Mouse (Mus musculus) stomach, embryonic 16.5 days (tissue): ENCODE results near the gene Aqp1. TPM values are rescaled to one million over a fixed set of nuclear protein-coding genes. Genes with fewer than 3 reads are reported as not detected.
A peak's percentile ranks its signal among the peaks of the same experiment; 100 is the strongest.

ENCODE experiments used
- ATAC-seq: fragments of 200-750 bp; cut with Nextera tagmentation; 2 replicates; pipeline ENCODE4 v1.8.0; 2017; ENCODE audit warnings: moderate number of reproducible peaks, moderate TSS enrichment; ENCODE audit not compliant: insufficient read depth, low FRiP score
- H3K27ac ChIP-seq: fragments of 300-500 bp; sonication (generic); 2 replicates; pipeline ENCODE4 v1.5.1; 2014; ENCODE audit warnings: low read length
- H3K27me3 ChIP-seq: fragments of 300-500 bp; sonication (generic); 2 replicates; pipeline ENCODE4 v1.6.1; 2014; ENCODE audit warnings: low read length, control low read depth, mixed read lengths; ENCODE audit not compliant: control insufficient read depth, insufficient read depth
- H3K36me3 ChIP-seq: fragments of 300-500 bp; sonication (generic); 2 replicates; pipeline ENCODE4 v1.6.1; 2014; ENCODE audit warnings: low read length; ENCODE audit not compliant: control insufficient read depth, insufficient read depth
- H3K4me1 ChIP-seq: fragments of 300-500 bp; sonication (generic); 2 replicates; pipeline ENCODE4 v1.6.1; 2014; ENCODE audit warnings: low read length, control low read depth, mixed read lengths; ENCODE audit not compliant: control insufficient read depth, insufficient read depth
- H3K4me2 ChIP-seq: fragments of 300-500 bp; sonication (generic); 2 replicates; pipeline ENCODE4 v1.6.1; 2014; ENCODE audit warnings: low read depth, low read length, mixed read lengths
- H3K4me3 ChIP-seq: fragments of 300-500 bp; sonication (generic); replicated peaks from 2 replicates; pipeline ENCODE4 v1.5.1; 2014; ENCODE audit warnings: mild to moderate bottlenecking, low read length
- H3K9ac ChIP-seq: fragments of 300-500 bp; sonication (generic); 2 replicates; pipeline ENCODE4 v1.6.1; 2014; ENCODE audit warnings: low read length
- H3K9me3 ChIP-seq: fragments of 300-500 bp; sonication (generic); replicated peaks from 2 replicates; pipeline ENCODE4 v1.6.1; 2016; ENCODE audit warnings: low read length, control low read depth; ENCODE audit not compliant: control insufficient read depth
- WGBS: fragments of 180-500 bp; shearing (Covaris S2); extraction: QIAGEN DNeasy Blood & Tissue Kit; methylation state at CpG from one replicate; pipeline ENCODE4 v1.1.7; 2014; 5-methylcytosine and 5-hydroxymethylcytosine counted together
- polyA plus RNA-seq: library from polyadenylated mRNA; unstranded; fragments of >200 nt; fragmentation: Nextera tagmentation; extraction: Ambion mirVana; gene quantifications from 2 replicates; pipeline ENCODE4 v1.2.1, GENCODE M21; 2015

The Aqp1 gene
- polyA plus RNA-seq, 1 experiment from 2014 or later, result 24.1 TPM

DNA sequence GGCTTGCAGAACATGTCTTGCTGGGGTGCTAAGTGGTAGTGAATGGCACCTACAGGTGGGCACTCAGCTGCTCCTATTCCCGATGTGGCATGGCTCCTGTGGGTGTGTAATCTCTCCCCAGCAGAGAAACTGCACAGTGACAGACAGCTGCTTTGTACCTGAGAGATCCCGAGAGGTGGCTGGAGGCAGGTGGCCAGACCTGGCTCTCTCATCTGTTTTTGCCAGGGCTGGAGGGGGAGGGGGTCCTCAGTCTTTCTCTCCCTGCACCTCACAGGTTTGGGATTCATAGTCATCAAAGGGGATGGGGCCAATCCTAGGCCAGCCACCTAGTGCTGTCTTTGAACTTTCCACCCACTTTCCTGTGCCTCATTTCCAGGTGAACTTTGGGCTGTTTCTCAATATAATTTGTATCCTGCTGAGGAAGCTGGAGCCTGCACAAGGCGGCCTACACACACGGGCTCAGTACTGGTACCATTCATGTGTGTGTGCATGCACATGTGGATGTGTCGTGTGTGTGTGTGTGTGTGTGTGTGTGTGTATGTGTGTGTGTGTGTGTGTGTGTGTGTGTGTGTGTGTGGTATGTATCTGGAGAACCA, 48.2 kb downstream of the Aqp1 start:
- H3K9ac ChIP-seq, result no peak overlapping the region
- H3K27ac ChIP-seq, result no peak overlapping the region
- 71% methylated on average over 5 of the region's 5 CpGs for WGBS
- H3K4me1 ChIP-seq, result no peaks in the 10 kb centered on the region
- no peak overlapping the region for H3K4me2 ChIP-seq
- no peak for ATAC-seq
- no peaks in the 10 kb centered on the region; the same call in 1 of the 2 replicates for H3K27me3 ChIP-seq
- no peaks in the 10 kb centered on the region for H3K9me3 ChIP-seq
- H3K4me3 ChIP-seq, result no peak overlapping the region
- no peaks in the 10 kb centered on the region for H3K36me3 ChIP-seq

- H3K27ac ChIP-seq, result no peak overlapping the region
- no peaks in the 10 kb centered on the region for H3K36me3 ChIP-seq
- H3K4me1 ChIP-seq, result no peaks in the 10 kb centered on the region
- no peaks in the 10 kb centered on the region; the same call in 1 of the 2 replicates for H3K27me3 ChIP-seq
- H3K9me3 ChIP-seq, result no peaks in the 10 kb centered on the region
- no peak overlapping the region for H3K4me2 ChIP-seq
- 37% methylated on average over 12 of the region's 12 CpGs for WGBS
- H3K9ac ChIP-seq, result no peak overlapping the region
- ATAC-seq, result no peak
- no peak overlapping the region for H3K4me3 ChIP-seq
These were observed 52.4 kb downstream of the Aqp1 start for GRCm38 (mm10) chr6:55388546-55389169.

DNA sequence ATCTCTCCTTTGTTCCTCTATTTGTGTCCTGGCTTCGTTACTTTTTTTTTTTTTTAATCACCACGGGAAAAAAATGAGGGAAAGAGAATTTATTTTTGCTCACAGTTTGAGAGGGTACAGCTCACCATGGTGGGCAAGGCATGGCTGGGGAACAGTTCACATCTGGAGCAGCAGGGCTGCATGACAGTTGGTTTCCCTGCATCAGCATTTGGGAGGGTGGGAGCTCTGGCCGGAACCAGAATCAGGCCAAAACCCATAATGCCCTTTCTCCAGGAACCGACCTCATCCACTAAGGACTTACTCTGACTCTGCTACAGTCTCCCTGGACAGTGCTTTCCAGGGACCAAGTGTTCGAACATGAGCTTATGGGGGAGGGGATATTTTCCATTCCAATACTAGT, 53.1 kb downstream of the Aqp1 start:
- Histone ChIP-seq H3K9me3 (no peaks in the 10 kb centered on the region), H3K36me3 (no peaks in the 10 kb centered on the region), H3K4me2 (no peak overlapping the region), H3K9ac (no peak overlapping the region), H3K4me3 (no peak overlapping the region), H3K27ac (no peak overlapping the region), H3K4me1 (no peaks in the 10 kb centered on the region), H3K27me3 (no peaks in the 10 kb centered on the region; the same call in 1 of the 2 replicates)
- WGBS, result 63% methylated on average over 5 of the region's 5 CpGs
- ATAC-seq, result no peak

DNA sequence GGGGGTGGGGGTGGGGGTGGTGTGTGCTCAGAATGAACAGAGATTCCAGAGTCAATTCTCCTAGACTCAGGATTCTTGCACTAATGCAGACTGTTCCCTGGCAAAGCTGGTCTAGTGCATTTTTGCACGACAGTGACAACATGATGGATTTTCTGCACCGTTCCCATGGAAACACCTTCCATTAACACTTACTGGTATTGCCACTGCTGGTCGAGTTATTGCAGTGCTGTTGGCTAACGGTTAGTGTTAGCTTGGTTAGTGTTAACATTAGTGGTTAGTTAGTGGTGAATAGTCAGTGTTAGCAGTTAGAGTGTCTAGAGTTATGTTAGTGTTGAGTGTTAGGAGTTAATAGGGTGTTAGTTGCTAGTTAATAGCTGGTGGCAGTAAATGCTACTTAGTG, 55.6 kb downstream of the Aqp1 start:
- no peak for ATAC-seq
- Histone ChIP-seq H3K4me1 (peaks cover 6% of the 10 kb centered on the region), H3K4me3 (no peak overlapping the region), H3K4me2 (no peak overlapping the region), H3K9me3 (no peaks in the 10 kb centered on the region), H3K27ac (no peak overlapping the region), H3K27me3 (no peaks in the 10 kb centered on the region; the same call in 1 of the 2 replicates), H3K9ac (no peak overlapping the region), H3K36me3 (no peaks in the 10 kb centered on the region)
- 13% methylated on average over 4 of the region's 4 CpGs for WGBS

GRCm38 (mm10) chr6:55392453-55392852, 56.2 kb downstream of the Aqp1 start:
- H3K36me3 ChIP-seq, result no peaks in the 10 kb centered on the region
- no peak overlapping the region for H3K9ac ChIP-seq
- H3K4me1 ChIP-seq, result peaks cover 8% of the 10 kb centered on the region
- H3K27ac ChIP-seq, result no peak overlapping the region
- H3K27me3 ChIP-seq, result no peaks in the 10 kb centered on the region; the same call in 1 of the 2 replicates
- peak; percentile 37; the same call in 1 of the 2 replicates for ATAC-seq
- 12% methylated on average over 4 of the region's 4 CpGs for WGBS
- H3K9me3 ChIP-seq, result no peaks in the 10 kb centered on the region
- no peak overlapping the region for H3K4me2 ChIP-seq
- no peak overlapping the region for H3K4me3 ChIP-seq

DNA sequence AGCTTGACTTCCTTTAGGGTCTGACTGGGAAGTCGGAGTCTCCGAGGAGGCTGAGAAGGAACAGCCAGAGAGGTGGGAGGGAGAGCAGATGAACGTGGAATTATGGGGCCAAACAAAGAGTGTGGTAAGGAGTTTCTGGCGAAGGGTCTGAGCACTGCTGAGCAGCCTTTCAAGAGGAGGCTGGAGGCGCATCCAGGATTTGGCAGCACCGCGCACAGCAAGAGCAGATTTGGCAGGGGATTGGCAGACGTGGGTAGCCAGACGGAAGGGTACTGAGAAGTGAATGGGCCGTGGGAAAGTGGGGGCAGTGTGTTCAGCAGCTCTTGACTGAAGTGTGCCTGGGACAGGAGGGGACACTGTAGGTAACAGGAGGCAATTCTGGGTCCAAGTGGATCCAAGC, 58.6 kb downstream of the Aqp1 start:
- ATAC-seq, result no peak
- Histone ChIP-seq H3K36me3 (no peaks in the 10 kb centered on the region), H3K9ac (no peak overlapping the region), H3K9me3 (no peaks in the 10 kb centered on the region), H3K27ac (no peak overlapping the region), H3K4me2 (no peak overlapping the region), H3K4me3 (no peak overlapping the region), H3K4me1 (peaks cover 10% of the 10 kb centered on the region), H3K27me3 (no peaks in the 10 kb centered on the region)
- 80% methylated on average over 10 of the region's 10 CpGs for WGBS

- Histone ChIP-seq H3K9me3 (no peaks in the 10 kb centered on the region), H3K27me3 (no peaks in the 10 kb centered on the region), H3K4me3 (no peak overlapping the region; the same call in 1 of the 2 replicates), H3K4me2 (peak overlapping the region; percentile 27), H3K9ac (peak overlapping the region; percentile 40; the same call in 1 of the 2 replicates), H3K4me1 (peaks cover 10% of the 10 kb centered on the region), H3K36me3 (no peaks in the 10 kb centered on the region), H3K27ac (peak overlapping the region; percentile 78)
- 25% methylated on average over 3 of the region's 3 CpGs for WGBS
- peak; percentile 83 for ATAC-seq
These were observed 59.9 kb downstream of the Aqp1 start for GRCm38 (mm10) chr6:55396176-55396575.

DNA sequence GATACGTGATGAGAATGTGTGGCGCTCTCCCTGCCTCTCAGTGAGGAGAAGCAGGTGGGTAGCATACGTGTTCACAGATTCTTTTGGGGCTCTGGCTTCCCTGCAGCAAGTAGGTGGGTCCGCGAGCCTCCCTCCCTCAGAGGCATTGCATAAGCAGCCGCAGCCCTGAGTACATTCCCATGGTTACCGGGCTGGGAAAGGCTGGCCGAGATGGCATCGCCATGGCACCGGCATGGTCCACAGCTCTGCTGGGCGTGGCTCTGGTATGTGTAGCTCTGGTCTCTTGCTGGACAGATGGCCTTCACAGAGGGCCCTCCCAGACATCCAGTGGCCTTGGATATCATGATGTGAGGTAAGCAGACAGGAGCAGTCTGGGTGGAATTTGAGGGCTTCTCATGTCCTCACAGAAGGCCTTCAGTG, 60.4 kb downstream of the Aqp1 start:
- Histone ChIP-seq H3K36me3 (no peaks in the 10 kb centered on the region), H3K9ac (peak overlapping the region; percentile 40; the same call in 1 of the 2 replicates), H3K27ac (peak overlapping the region; percentile 78), H3K9me3 (no peaks in the 10 kb centered on the region), H3K4me2 (peak overlapping the region; percentile 27), H3K4me1 (peaks cover 10% of the 10 kb centered on the region), H3K4me3 (no peak overlapping the region; the same call in 1 of the 2 replicates), H3K27me3 (no peaks in the 10 kb centered on the region)
- ATAC-seq, result peak; percentile 27; the same call in 1 of the 2 replicates
- 47% methylated on average over 11 of the region's 11 CpGs for WGBS
